Mouse (Mus musculus): ENCODE data around the gene Usp24. TPM values are rescaled to one million over a fixed set of nuclear protein-coding genes. Genes with fewer than 3 reads are reported as not detected.

Gene Usp24
- polyA plus RNA-seq, 1 experiment, result 5.7 TPM

- H3K27me3 ChIP-seq (ENCODE audit: control insufficient read depth, insufficient read depth, insufficient read length), result no peaks in the 10 kb centered on the region
- no peak overlapping the region for H3ac ChIP-seq (ENCODE audit: control insufficient read depth, insufficient read length, low read depth)
These were observed 2.1 kb upstream of the Usp24 start for GRCm38 (mm10) chr4:106313874-106314273.

GRCm38 (mm10) chr4:106314291-106314690 lies 1.7 kb upstream of the Usp24 start:
- TF ChIP-seq MYOD1 (IDR thresholded peaks at IDR 0.05; ENCODE audit: control insufficient read depth, insufficient read length, low read depth) (no peak), CEBPB (IDR thresholded peaks at IDR 0.05; ENCODE audit: low read depth) (no peak), CTCF (IDR thresholded peaks at IDR 0.05; ENCODE audit: control insufficient read depth, insufficient read depth, insufficient read length) (no peak), USF1 (IDR thresholded peaks at IDR 0.05; ENCODE audit: low read depth) (no peak), MAX (IDR thresholded peaks at IDR 0.05) (no peak), MYOG (IDR thresholded peaks at IDR 0.05; ENCODE audit: control insufficient read depth, extremely low read depth, insufficient read length) (no peak), FOSL1 (IDR thresholded peaks at IDR 0.05; ENCODE audit: insufficient read depth, low read length, poor library complexity, severe bottlenecking) (no peak)
- H3K27me3 ChIP-seq (ENCODE audit: control insufficient read depth, insufficient read depth, insufficient read length), result no peaks in the 10 kb centered on the region
- peaks cover 32% of the 10 kb centered on the region for H3K79me3 ChIP-seq (ENCODE audit: low read depth)
- H3ac ChIP-seq (ENCODE audit: control insufficient read depth, insufficient read length, low read depth), result no peak overlapping the region
- H3K4me3 ChIP-seq (ENCODE audit: insufficient read depth, poor library complexity, severe bottlenecking), result no peak overlapping the region
- peaks cover 8% of the 10 kb centered on the region for H3K36me3 ChIP-seq (ENCODE audit: control insufficient read depth, insufficient read depth)
- H3K79me2 ChIP-seq (ENCODE audit: control insufficient read depth, insufficient read depth), result peaks cover 42% of the 10 kb centered on the region

More at GRCm38 (mm10) chr4:106313874-106314273, 2.1 kb upstream of the Usp24 start:
- H3K79me2 ChIP-seq (ENCODE audit: control insufficient read depth, insufficient read depth), result peaks cover 37% of the 10 kb centered on the region
- H3K36me3 ChIP-seq (ENCODE audit: control insufficient read depth, insufficient read depth), result peaks cover 5% of the 10 kb centered on the region
- TF ChIP-seq MAX (IDR thresholded peaks at IDR 0.05) (no peak), CTCF (IDR thresholded peaks at IDR 0.05; ENCODE audit: control insufficient read depth, insufficient read depth, insufficient read length) (no peak), MYOD1 (IDR thresholded peaks at IDR 0.05; ENCODE audit: control insufficient read depth, insufficient read length, low read depth) (no peak), MYOG (IDR thresholded peaks at IDR 0.05; ENCODE audit: control insufficient read depth, extremely low read depth, insufficient read length) (no peak), FOSL1 (IDR thresholded peaks at IDR 0.05; ENCODE audit: insufficient read depth, low read length, poor library complexity, severe bottlenecking) (no peak), USF1 (IDR thresholded peaks at IDR 0.05; ENCODE audit: low read depth) (no peak), CEBPB (IDR thresholded peaks at IDR 0.05; ENCODE audit: low read depth) (no peak)
- no peak overlapping the region for H3K4me3 ChIP-seq (ENCODE audit: insufficient read depth, poor library complexity, severe bottlenecking)
- H3K79me3 ChIP-seq (ENCODE audit: low read depth), result peaks cover 27% of the 10 kb centered on the region

- TF ChIP-seq USF1 (IDR thresholded peaks at IDR 0.05; ENCODE audit: low read depth) (no peak), FOSL1 (IDR thresholded peaks at IDR 0.05; ENCODE audit: insufficient read depth, low read length, poor library complexity, severe bottlenecking) (no peak), MYOD1 (IDR thresholded peaks at IDR 0.05; ENCODE audit: control insufficient read depth, insufficient read length, low read depth) (no peak), CEBPB (IDR thresholded peaks at IDR 0.05; ENCODE audit: low read depth) (no peak), MYOG (IDR thresholded peaks at IDR 0.05; ENCODE audit: control insufficient read depth, extremely low read depth, insufficient read length) (no peak), CTCF (IDR thresholded peaks at IDR 0.05; ENCODE audit: control insufficient read depth, insufficient read depth, insufficient read length) (no peak), MAX (IDR thresholded peaks at IDR 0.05) (no peak)
- peaks cover 54% of the 10 kb centered on the region for H3K79me3 ChIP-seq (ENCODE audit: low read depth)
- H3K4me3 ChIP-seq (ENCODE audit: insufficient read depth, poor library complexity, severe bottlenecking), result peak overlapping the region; percentile 84
- H3K79me2 ChIP-seq (ENCODE audit: control insufficient read depth, insufficient read depth), result peaks cover 64% of the 10 kb centered on the region
- H3ac ChIP-seq (ENCODE audit: control insufficient read depth, insufficient read length, low read depth), result peak overlapping the region; percentile 94
- no peaks in the 10 kb centered on the region for H3K27me3 ChIP-seq (ENCODE audit: control insufficient read depth, insufficient read depth, insufficient read length)
- peaks cover 8% of the 10 kb centered on the region for H3K36me3 ChIP-seq (ENCODE audit: control insufficient read depth, insufficient read depth)
These were observed 552 bp downstream of the Usp24 start for GRCm38 (mm10) chr4:106316351-106317178.

DNA sequence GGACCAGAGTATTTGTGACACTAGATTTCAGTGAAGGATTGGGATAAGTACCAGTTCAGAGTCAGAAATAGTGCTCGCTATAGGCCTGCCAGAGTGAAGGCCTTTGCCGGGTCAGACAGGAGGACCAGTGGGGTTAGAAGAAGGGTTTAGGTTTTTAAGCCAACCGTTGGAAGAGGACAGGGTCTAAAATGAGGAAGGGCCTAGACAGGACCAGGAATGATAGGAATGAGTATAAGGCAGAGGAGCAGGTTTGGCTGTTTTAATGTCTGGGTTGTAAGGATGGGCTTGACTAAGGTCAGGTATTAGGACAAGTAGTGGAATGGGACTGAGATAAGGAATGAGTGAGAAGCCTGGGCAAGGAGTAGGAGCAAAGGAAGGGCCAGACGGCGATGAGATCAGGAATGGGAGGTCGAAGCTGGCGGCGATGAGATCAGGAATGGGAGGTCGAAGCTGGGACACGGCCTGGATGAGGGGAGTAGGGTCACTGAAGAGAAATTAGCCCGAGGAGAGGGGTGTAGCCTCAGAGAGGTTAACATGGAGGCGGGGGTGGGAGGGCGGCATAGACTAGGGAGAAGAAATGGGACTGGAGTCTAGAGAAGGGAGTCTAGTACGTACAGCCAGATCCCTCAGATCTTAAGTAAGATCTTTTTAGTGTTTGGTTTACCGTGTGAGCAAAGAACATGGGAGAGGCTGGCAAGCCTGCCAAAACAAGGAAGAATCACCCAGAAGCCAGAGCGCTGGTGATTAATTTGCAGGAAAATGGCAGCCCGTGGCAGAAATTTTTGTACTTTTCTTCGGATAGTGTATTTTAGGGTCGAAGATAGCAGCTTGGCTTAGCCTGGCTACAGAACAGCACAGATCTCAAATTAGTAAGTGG lies 1.4 kb downstream of the Usp24 start:
- TF ChIP-seq CTCF (IDR thresholded peaks at IDR 0.05; ENCODE audit: control insufficient read depth, insufficient read depth, insufficient read length) (no peak), CEBPB (IDR thresholded peaks at IDR 0.05; ENCODE audit: low read depth) (no peak), MYOD1 (IDR thresholded peaks at IDR 0.05; ENCODE audit: control insufficient read depth, insufficient read length, low read depth) (no peak), MAX (IDR thresholded peaks at IDR 0.05) (no peak), FOSL1 (IDR thresholded peaks at IDR 0.05; ENCODE audit: insufficient read depth, low read length, poor library complexity, severe bottlenecking) (no peak), USF1 (IDR thresholded peaks at IDR 0.05; ENCODE audit: low read depth) (no peak), MYOG (IDR thresholded peaks at IDR 0.05; ENCODE audit: control insufficient read depth, extremely low read depth, insufficient read length) (no peak)
- Histone ChIP-seq H3K79me2 (ENCODE audit: control insufficient read depth, insufficient read depth) (peaks cover 73% of the 10 kb centered on the region), H3K36me3 (ENCODE audit: control insufficient read depth, insufficient read depth) (peaks cover 8% of the 10 kb centered on the region), H3K79me3 (ENCODE audit: low read depth) (peaks cover 62% of the 10 kb centered on the region), H3ac (ENCODE audit: control insufficient read depth, insufficient read length, low read depth) (peak overlapping the region; percentile 94), H3K27me3 (ENCODE audit: control insufficient read depth, insufficient read depth, insufficient read length) (no peaks in the 10 kb centered on the region), H3K4me3 (ENCODE audit: insufficient read depth, poor library complexity, severe bottlenecking) (peak overlapping the region; percentile 84)

DNA sequence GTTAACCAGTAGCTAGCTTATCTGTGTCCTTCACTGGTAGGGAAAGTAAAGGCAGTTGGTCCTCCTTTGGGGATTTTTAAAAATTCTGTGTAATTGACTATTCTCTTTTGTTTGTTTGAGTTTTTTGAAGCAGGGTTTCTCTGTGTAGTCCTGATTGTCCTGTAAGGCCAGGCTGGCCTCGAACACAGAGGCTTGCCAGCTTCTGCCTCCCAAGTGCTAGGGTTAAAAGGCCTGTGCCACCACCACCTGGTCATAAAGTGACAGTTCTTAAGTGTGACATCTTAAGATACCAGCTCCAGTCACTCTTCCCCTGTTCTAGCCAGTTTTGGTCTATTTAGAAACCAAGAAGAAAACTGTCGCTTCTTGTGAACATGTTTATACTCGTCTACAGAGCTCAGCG lies 2.2 kb downstream of the Usp24 start:
- TF ChIP-seq MAX (IDR thresholded peaks at IDR 0.05), result no peak
- TF ChIP-seq CEBPB (IDR thresholded peaks at IDR 0.05; ENCODE audit: low read depth), result no peak
- no peak for TF ChIP-seq CTCF (IDR thresholded peaks at IDR 0.05; ENCODE audit: control insufficient read depth, insufficient read depth, insufficient read length)
- no peak for TF ChIP-seq MYOG (IDR thresholded peaks at IDR 0.05; ENCODE audit: control insufficient read depth, extremely low read depth, insufficient read length)
- no peak for TF ChIP-seq USF1 (IDR thresholded peaks at IDR 0.05; ENCODE audit: low read depth)
- no peak for TF ChIP-seq FOSL1 (IDR thresholded peaks at IDR 0.05; ENCODE audit: insufficient read depth, low read length, poor library complexity, severe bottlenecking)

More for the DNA sequence above, 2.2 kb downstream of the Usp24 start:
- peaks cover 8% of the 10 kb centered on the region for H3K36me3 ChIP-seq (ENCODE audit: control insufficient read depth, insufficient read depth)
- peaks cover 81% of the 10 kb centered on the region for H3K79me2 ChIP-seq (ENCODE audit: control insufficient read depth, insufficient read depth)
- no peak overlapping the region for H3ac ChIP-seq (ENCODE audit: control insufficient read depth, insufficient read length, low read depth)
- no peak overlapping the region for H3K4me3 ChIP-seq (ENCODE audit: insufficient read depth, poor library complexity, severe bottlenecking)
- peaks cover 70% of the 10 kb centered on the region for H3K79me3 ChIP-seq (ENCODE audit: low read depth)
- no peaks in the 10 kb centered on the region for H3K27me3 ChIP-seq (ENCODE audit: control insufficient read depth, insufficient read depth, insufficient read length)

All from C2C12 (cell line).